Mouse (Mus musculus): Measurements from ENCODE around the gene Tomm6.

DNA sequence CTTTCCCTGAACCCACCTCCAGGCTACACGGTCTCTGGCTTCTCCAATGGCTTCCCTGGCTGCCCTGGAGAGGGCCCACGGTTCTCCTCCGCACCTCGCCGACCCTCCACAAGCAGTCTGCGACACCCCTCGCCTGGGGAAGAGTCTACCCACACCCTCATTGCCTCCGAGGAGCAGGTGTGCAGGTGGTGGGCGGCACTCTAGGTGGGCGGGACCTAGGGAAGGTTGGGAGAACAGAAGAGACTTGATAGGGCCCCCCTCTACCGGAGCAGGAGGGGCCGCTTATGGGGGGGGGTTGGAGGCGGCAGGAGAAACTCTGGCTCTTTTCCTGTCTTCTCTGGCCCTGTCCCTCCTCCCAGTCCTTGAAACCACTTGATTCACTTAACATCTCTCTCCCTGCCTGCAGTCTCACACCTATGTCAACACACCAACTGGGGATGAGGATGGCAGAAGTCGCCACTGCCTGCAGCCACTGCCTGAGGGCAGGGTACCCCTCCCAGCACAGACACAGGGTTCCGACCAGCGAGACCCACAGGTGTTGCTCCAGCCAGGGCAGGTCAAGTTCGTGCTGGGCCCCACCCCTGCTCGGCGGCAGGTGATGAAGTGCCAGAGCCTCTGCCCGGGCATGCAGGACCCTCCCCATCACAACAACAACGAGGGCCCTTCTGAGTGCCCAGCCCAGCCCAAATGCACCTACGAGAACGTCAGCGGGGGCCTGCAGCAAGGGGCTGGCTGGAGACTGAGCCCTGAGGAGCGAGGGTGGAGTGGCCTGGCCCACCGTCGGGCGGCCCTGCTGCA is 14.6 kb upstream of the Tomm6 start:
- no peak for TF ChIP-seq CTCF (IDR thresholded peaks at IDR 0.05; ENCODE audit: low read depth)
- no peak for TF ChIP-seq EP300 (IDR thresholded peaks at IDR 0.05; ENCODE audit: low read depth)

All from liver, postnatal 0 days (tissue).